Mouse (Mus musculus) left cerebral cortex, adult 2 months (tissue): ENCODE measurements around the gene Slc5a11. TPM values are rescaled to one million over a fixed set of nuclear protein-coding genes. Genes with fewer than 3 reads are reported as not detected.

ENCODE experiments used
- DNase-seq, 2 experiments: peaks; one replicate each; pipeline ENCODE4 v3.0.0; 2021 to 2022; ENCODE audit warnings: low spot score in 2 of 2, mixed read lengths in 1 of 2; ENCODE audit errors: extremely low spot score in 1 of 2
- H3K27ac ChIP-seq: fragments of 200-600 bp; 2 replicates; pipeline ENCODE4 v1.8.1; 2022
- H3K4me3 ChIP-seq: fragments of 200-600 bp; 2 replicates; pipeline ENCODE4 v1.8.1; 2022
- CTCF ChIP-seq: fragments of 200-600 bp; IDR thresholded peaks from 2 replicates; pipeline ENCODE4 v1.8.1; 2022; ENCODE audit warnings: antibody characterized with exemption, mild to moderate bottlenecking, moderate library complexity
- intact Hi-C: fragments of 180-260 bp; cut with DNase I; formaldehyde crosslinking; loops from one replicate; pipeline ENCODE4 v1.15.1; 2025
- total RNA-seq, 2 experiments: library from RNA; stranded (reverse); gene quantifications; 2 replicates each; pipeline ENCODE4 v1.2.3; 2021

Gene Slc5a11
- total RNA-seq, 2 experiments from 2014 or later = 0.29 to 1.1 TPM

GRCm38 (mm10) chr7:123293898-123294297 is 79.3 kb downstream of the Slc5a11 start:
- Histone ChIP-seq H3K27ac (no peak overlapping the region), H3K4me3 (no peak overlapping the region)
- no peak for DNase-seq
- no peak for TF ChIP-seq CTCF
- intact Hi-C loops = no loop called here

GRCm38 (mm10) chr7:123295423-123295822 is 80.8 kb downstream of the Slc5a11 start:
- DNase-seq = no peak
- intact Hi-C loops = no loop called here
- Histone ChIP-seq H3K4me3 (no peak overlapping the region), H3K27ac (no peak overlapping the region)
- no peak; the same call in 1 of the 2 replicates for TF ChIP-seq CTCF

DNA sequence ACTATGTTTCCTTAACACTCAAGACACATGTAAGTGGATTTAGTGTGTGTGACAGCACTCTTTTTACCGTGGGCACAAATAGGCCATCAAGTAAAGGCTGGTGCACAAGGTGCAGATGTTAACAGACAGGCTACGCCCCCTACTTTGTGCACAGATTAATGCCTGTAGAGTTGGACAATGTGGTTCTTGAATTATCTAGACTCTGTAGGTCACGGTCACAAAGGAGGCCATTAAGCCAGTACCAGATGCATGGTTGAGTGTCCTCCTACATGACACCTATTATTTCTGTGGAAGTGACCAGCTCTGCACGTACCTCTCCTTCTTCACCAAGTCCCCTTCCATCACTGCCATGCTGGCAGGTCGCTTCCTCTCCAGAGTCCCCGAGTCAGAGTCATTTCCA is 81.5 kb downstream of the Slc5a11 start:
- DNase-seq = no peak
- TF ChIP-seq CTCF = no peak
- Histone ChIP-seq H3K4me3 (no peak overlapping the region), H3K27ac (no peak overlapping the region)
- intact Hi-C loops = no loop called here

DNA sequence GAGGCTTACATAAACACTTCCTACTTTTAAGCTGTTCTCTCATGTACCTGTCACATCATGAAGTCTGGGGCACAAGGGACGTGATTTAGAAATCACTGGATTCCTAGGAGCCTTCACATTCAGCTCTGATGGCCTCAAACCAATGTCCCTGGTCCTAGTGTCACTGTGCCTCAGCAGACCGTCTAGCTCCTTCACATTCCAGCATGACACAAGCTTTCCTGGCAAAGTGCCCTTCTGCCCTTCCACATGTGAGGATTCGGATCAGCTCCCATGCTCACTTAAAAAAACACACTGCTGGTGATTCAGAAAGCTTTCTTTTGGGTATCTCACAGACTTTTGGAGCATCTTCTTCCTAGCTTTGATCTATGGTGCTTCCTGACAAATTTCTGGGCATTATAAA is 83.6 kb downstream of the Slc5a11 start:
- DNase-seq = no peak
- Histone ChIP-seq H3K4me3 (no peak overlapping the region), H3K27ac (no peak overlapping the region)
- no peak for TF ChIP-seq CTCF
- intact Hi-C loops = no loop called here

GRCm38 (mm10) chr7:123300258-123300657 is 85.7 kb downstream of the Slc5a11 start:
- Histone ChIP-seq H3K4me3 (no peak overlapping the region), H3K27ac (no peak overlapping the region)
- no peak for TF ChIP-seq CTCF
- intact Hi-C loops = no loop called here
- DNase-seq = no peak

DNA sequence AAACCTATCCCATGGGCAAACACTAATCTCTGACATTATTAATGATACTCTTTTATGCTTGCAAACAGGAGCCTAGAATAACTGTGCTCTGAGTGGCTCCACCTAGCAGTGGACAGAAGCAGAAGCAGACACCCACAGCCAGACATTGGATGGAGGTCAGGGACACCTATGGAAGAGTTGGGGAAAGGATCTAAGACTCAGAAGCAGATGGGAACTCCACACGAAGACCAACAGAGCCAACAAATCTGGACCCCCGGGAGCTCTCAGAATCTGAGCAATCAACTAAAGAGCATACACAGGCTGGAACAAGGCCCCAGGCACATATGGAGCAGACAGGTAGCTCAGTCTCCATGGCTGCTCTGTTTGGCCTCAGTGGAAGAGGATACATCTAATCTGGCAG is 90.8 kb downstream of the Slc5a11 start:
- no peak for TF ChIP-seq CTCF
- H3K27ac ChIP-seq = no peak overlapping the region

GRCm38 (mm10) chr7:123307236-123307635 is 92.7 kb downstream of the Slc5a11 start:
- H3K4me3 ChIP-seq = no peak overlapping the region
- intact Hi-C loops = no loop called here

More for the DNA sequence above, 90.8 kb downstream of the Slc5a11 start:
- intact Hi-C loops = no loop called here
- no peak overlapping the region for H3K4me3 ChIP-seq
- DNase-seq = no peak

GRCm38 (mm10) chr7:123307887-123308558 is 93.4 kb downstream of the Slc5a11 start:
- intact Hi-C loops = no loop called here
- no peak for DNase-seq
- no peak for TF ChIP-seq CTCF

More at GRCm38 (mm10) chr7:123307236-123307635, 92.7 kb downstream of the Slc5a11 start:
- no peak overlapping the region for H3K27ac ChIP-seq
- TF ChIP-seq CTCF = no peak
- DNase-seq = no peak

GRCm38 (mm10) chr7:123311836-123312235 is 97.3 kb downstream of the Slc5a11 start:
- no peak for DNase-seq
- Histone ChIP-seq H3K27ac (no peak overlapping the region), H3K4me3 (no peak overlapping the region)
- TF ChIP-seq CTCF = no peak
- intact Hi-C loops = no loop called here

More at GRCm38 (mm10) chr7:123307887-123308558, 93.4 kb downstream of the Slc5a11 start:
- Histone ChIP-seq H3K27ac (no peak overlapping the region), H3K4me3 (no peak overlapping the region)

DNA sequence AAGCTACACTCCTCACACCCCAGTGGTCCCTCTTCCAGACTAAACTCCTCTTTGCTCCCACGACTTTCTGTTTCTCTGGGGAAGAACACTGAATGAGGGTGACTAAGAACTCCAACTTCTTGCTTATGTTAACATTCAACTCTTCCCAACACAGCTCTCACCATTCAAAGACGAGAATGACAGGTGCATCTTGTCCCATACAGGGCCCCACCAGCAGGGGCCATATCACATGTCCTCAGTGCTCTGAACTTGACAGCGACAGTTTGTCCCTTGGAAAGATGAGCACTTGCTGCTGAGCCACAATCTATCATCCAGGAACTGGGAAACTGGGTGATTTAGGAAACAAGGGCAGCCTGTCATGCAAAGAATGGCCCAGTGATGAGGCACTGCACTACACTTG is 98.2 kb downstream of the Slc5a11 start:
- no peak for TF ChIP-seq CTCF
- intact Hi-C loops = no loop called here
- no peak overlapping the region for H3K4me3 ChIP-seq
- DNase-seq = no peak
- H3K27ac ChIP-seq = no peak overlapping the region

GRCm38 (mm10) chr7:123322452-123323121 is 108.0 kb downstream of the Slc5a11 start:
- intact Hi-C loops = no loop called here
- H3K27ac ChIP-seq = no peak overlapping the region
- no peak for DNase-seq
- TF ChIP-seq CTCF = no peak
- no peak overlapping the region for H3K4me3 ChIP-seq

Other genes starting within 250 kb of the Slc5a11 start
- 10 to 100 TPM; 67.7 to 70.8 TPM for gene Rbbp6, start 249.1 kb upstream of the Slc5a11 start, total RNA-seq
- gene Tnrc6a, start 90.9 kb upstream of the Slc5a11 start, total RNA-seq = 10 to 100 TPM; 59.6 to 62.4 TPM
- gene Lcmt1, start 155.0 kb downstream of the Slc5a11 start, total RNA-seq = 10 to 100 TPM; 82.1 to 88.2 TPM
- gene Arhgap17, start 155.1 kb downstream of the Slc5a11 start, total RNA-seq = 10 to 100 TPM; 20.3 to 22.1 TPM
- gene Aqp8, start 247.5 kb downstream of the Slc5a11 start, total RNA-seq = not detected